Mouse (Mus musculus) limb, embryonic 14.5 days (tissue): ENCODE results near the gene Pced1b. TPM values are rescaled to one million over a fixed set of nuclear protein-coding genes. Genes with fewer than 3 reads are reported as not detected.

Experiments
- ATAC-seq: fragments of 200-750 bp; cut with Nextera tagmentation; 2 replicates; pipeline ENCODE4 v1.8.0; 2017; ENCODE audit warnings: low read depth, moderate number of reproducible peaks, moderate TSS enrichment; ENCODE audit not compliant: low FRiP score
- DNase-seq: peaks from one replicate; pipeline ENCODE4 v3.0.0-alpha.2; 2015; ENCODE audit warnings: low spot score
- H3K27ac ChIP-seq: fragments of 300-500 bp; sonication (generic); replicated peaks from 2 replicates; pipeline ENCODE4 v1.5.1; 2014; ENCODE audit warnings: low read depth, mild to moderate bottlenecking, low read length, moderate library complexity, mixed read lengths
- H3K27me3 ChIP-seq: fragments of 300-500 bp; sonication (generic); 2 replicates; pipeline ENCODE4 v1.6.1; 2014; ENCODE audit warnings: low read length, mixed read lengths; ENCODE audit not compliant: control insufficient read depth, insufficient read depth
- H3K36me3 ChIP-seq: fragments of 300-500 bp; sonication (generic); 2 replicates; pipeline ENCODE4 v1.6.1; 2014; ENCODE audit warnings: mild to moderate bottlenecking, low read length, moderate library complexity, mixed read lengths; ENCODE audit not compliant: control insufficient read depth, insufficient read depth
- H3K4me1 ChIP-seq: fragments of 300-500 bp; sonication (generic); 2 replicates; pipeline ENCODE4 v1.6.1; 2014; ENCODE audit warnings: antibody characterized with exemption, low read length, mixed read lengths; ENCODE audit not compliant: control insufficient read depth, insufficient read depth
- H3K4me2 ChIP-seq: fragments of 300-500 bp; sonication (generic); replicated peaks from 2 replicates; pipeline ENCODE4 v1.6.1; 2014; ENCODE audit warnings: low read depth, mild to moderate bottlenecking, low read length, moderate library complexity; ENCODE audit not compliant: severe bottlenecking
- H3K4me3 ChIP-seq: fragments of 300-500 bp; sonication (generic); replicated peaks from 2 replicates; pipeline ENCODE4 v1.5.1; 2014; ENCODE audit warnings: low read length
- H3K9ac ChIP-seq: fragments of 300-500 bp; sonication (generic); 2 replicates; pipeline ENCODE4 v1.6.1; 2014; ENCODE audit warnings: mild to moderate bottlenecking, low read depth, low read length, moderate library complexity; ENCODE audit not compliant: severe bottlenecking
- H3K9me3 ChIP-seq: fragments of 300-500 bp; sonication (generic); 2 replicates; pipeline ENCODE4 v1.6.1; 2016; ENCODE audit warnings: low read length; ENCODE audit not compliant: control insufficient read depth
- POLR2A ChIP-seq: fragments of 200-500 bp; IDR thresholded peaks from 2 replicates; pipeline ENCODE4 v1.8.0; 2012; ENCODE audit warnings: inconsistent platforms, mild to moderate bottlenecking, moderate library complexity, borderline replicate concordance; ENCODE audit not compliant: insufficient read depth, insufficient read length; ENCODE audit errors: extremely low read depth
- WGBS: fragments of 180-500 bp; shearing (Covaris S2); extraction: QIAGEN DNeasy Blood & Tissue Kit; methylation state at CpG from one replicate; pipeline ENCODE4 v1.1.7; 2014; 5-methylcytosine and 5-hydroxymethylcytosine counted together
- polyA plus RNA-seq, 2 experiments: library from polyadenylated mRNA; depleted of rRNA in 1 of 2; stranded (reverse) in 1 of 2; unstranded in 1 of 2; fragments of >200 nt; fragmentation: Nextera tagmentation in 1 of 2; extraction: Ambion mirVana in 1 of 2; gene quantifications; 2 replicates each; pipeline versions ENCODE4 v1.2.1 to v1.2.3; 2012 to 2014

Gene Pced1b
- polyA plus RNA-seq, 2 experiments, result 3.8 to 7.9 TPM

DNA sequence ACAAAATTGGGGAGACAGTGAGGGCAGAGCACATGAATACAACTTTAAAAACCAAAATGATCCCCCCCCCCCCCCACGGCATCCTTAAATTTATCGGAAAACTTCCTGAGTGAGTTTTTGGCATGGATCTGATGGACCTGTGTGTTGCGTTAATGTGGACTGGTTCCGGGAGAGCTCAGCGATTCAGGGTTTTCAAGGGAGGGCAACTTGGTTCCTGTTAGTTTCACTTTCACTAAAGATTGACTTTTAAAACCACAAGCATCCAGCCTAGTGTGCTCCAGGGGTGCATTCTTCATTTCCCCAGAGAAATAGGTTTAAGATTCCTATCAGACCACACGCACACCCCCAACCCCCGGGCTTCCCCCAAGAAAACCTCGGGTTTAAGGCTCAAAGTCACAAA is 1.4 kb downstream of the Pced1b start:
- Histone ChIP-seq H3K4me2 (peak overlapping the region; percentile 90), H3K9me3 (no peaks in the 10 kb centered on the region), H3K4me3 (peak overlapping the region; percentile 85), H3K9ac (peak overlapping the region; percentile 13; the same call in 1 of the 2 replicates), H3K27ac (no peak overlapping the region), H3K4me1 (peaks cover 13% of the 10 kb centered on the region), H3K36me3 (no peaks in the 10 kb centered on the region), H3K27me3 (peaks cover 4% of the 10 kb centered on the region; the same call in 1 of the 2 replicates)
- no peak for DNase-seq
- 30% methylated on average over 8 of the region's 8 CpGs for WGBS
- ATAC-seq, result no peak
- no peak for TF ChIP-seq POLR2A

DNA sequence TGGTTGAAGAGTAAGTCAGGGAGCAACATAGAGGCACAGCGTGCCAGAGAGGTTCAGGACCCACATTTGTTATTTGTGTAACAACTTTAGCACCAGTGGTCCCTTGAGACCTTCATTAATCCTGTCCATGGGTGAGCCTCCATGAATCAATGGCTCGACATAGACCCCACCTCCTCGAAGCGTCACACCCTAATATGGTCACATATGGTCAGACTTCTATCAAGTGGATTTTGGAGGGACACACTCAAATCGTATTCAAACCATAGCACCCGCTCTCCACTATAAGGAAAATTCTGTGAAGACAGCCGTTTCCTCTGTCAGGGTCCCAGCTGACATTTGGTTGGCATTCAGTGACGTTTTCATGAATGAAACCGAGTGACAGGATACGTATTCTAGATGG is 2.4 kb downstream of the Pced1b start:
- 93% methylated on average over 10 of the region's 10 CpGs for WGBS
- DNase-seq (no peak), ATAC-seq (no peak)
- H3K9me3 ChIP-seq, result no peaks in the 10 kb centered on the region
- peaks cover 4% of the 10 kb centered on the region; the same call in 1 of the 2 replicates for H3K27me3 ChIP-seq
- H3K4me1 ChIP-seq, result peaks cover 13% of the 10 kb centered on the region
- no peaks in the 10 kb centered on the region for H3K36me3 ChIP-seq
- no peak overlapping the region for H3K9ac ChIP-seq
- no peak overlapping the region for H3K4me3 ChIP-seq
- H3K27ac ChIP-seq, result no peak overlapping the region
- H3K4me2 ChIP-seq, result no peak overlapping the region
- no peak for TF ChIP-seq POLR2A

DNA sequence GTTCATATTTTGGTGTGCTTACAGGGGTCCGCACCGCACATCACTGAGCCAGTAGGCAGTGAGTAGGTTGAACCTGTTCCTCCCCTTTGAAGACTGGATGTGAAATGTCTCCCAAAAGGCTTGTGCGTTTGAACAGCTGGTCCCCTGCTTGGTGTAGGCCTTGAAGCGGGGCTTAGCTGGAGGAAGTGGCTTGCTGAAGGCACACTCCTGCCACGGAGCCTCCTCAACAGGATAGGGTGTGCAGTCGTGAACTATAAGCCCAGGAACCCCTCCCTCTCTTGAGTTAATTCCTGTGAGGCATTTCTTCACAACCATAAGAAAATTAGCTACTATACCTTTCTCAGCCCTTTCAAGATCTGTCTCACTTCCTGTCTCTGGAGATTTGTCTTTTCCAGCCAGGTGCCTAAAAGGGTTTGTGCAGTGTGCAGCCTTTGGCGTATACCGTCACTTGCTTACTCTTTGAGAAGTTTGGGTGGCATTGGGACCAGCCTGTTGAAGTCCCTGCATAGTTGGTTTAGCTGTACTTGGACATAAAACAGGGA is 5.7 kb downstream of the Pced1b start:
- DNase-seq (no peak), ATAC-seq (no peak)
- H3K4me1 ChIP-seq, result peaks cover 6% of the 10 kb centered on the region
- H3K9ac ChIP-seq, result no peak overlapping the region
- no peaks in the 10 kb centered on the region for H3K27me3 ChIP-seq
- TF ChIP-seq POLR2A, result no peak
- H3K4me3 ChIP-seq, result no peak overlapping the region
- H3K36me3 ChIP-seq, result no peaks in the 10 kb centered on the region
- WGBS, result 67% methylated on average over 8 of the region's 8 CpGs
- H3K27ac ChIP-seq, result no peak overlapping the region
- no peaks in the 10 kb centered on the region for H3K9me3 ChIP-seq
- H3K4me2 ChIP-seq, result no peak overlapping the region

DNA sequence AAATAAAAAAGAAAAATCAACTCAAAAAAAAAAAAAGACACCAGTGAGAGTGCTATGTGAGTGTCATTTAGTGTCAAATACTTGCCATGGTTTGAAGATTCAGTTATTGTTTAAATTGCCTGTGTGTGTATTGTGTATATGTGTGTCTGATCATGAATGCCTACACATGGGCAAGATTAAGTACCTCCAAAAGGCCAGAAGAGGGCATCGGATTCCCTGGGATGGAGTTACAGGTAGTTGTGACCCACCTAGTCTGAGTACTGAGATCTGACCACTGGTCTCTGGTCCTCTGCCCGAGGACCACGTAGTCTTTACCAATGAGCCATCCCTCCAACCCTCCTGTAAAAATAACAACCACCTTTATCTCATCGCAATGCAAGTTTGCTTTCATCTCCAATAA is 7.5 kb downstream of the Pced1b start:
- Histone ChIP-seq H3K4me1 (peaks cover 15% of the 10 kb centered on the region), H3K9me3 (no peaks in the 10 kb centered on the region), H3K27me3 (no peaks in the 10 kb centered on the region), H3K36me3 (no peaks in the 10 kb centered on the region), H3K27ac (no peak overlapping the region), H3K9ac (no peak overlapping the region), H3K4me3 (no peak overlapping the region), H3K4me2 (no peak overlapping the region)
- no peak for TF ChIP-seq POLR2A
- WGBS, result 93% methylated on average over 4 of the region's 4 CpGs
- ATAC-seq, result no peak
- no peak for DNase-seq

- no peaks in the 10 kb centered on the region for H3K36me3 ChIP-seq
- peaks cover 15% of the 10 kb centered on the region for H3K4me1 ChIP-seq
- H3K9ac ChIP-seq, result no peak overlapping the region
- no peak overlapping the region for H3K4me2 ChIP-seq
- no peak for TF ChIP-seq POLR2A
- 91% methylated on average over 3 of the region's 3 CpGs for WGBS
- no peak overlapping the region for H3K27ac ChIP-seq
- H3K27me3 ChIP-seq, result no peaks in the 10 kb centered on the region
- no peak overlapping the region for H3K4me3 ChIP-seq
- no peak for ATAC-seq
- H3K9me3 ChIP-seq, result no peaks in the 10 kb centered on the region
- no peak for DNase-seq
These were observed 8.9 kb downstream of the Pced1b start for GRCm38 (mm10) chr15:97255800-97256199.

GRCm38 (mm10) chr15:97256411-97256810 is 9.5 kb downstream of the Pced1b start:
- no peaks in the 10 kb centered on the region for H3K36me3 ChIP-seq
- WGBS, result 88% methylated on average over 11 of the region's 11 CpGs
- no peak for DNase-seq
- H3K27me3 ChIP-seq, result no peaks in the 10 kb centered on the region
- peaks cover 15% of the 10 kb centered on the region for H3K4me1 ChIP-seq
- H3K27ac ChIP-seq, result no peak overlapping the region
- no peak overlapping the region for H3K9ac ChIP-seq
- TF ChIP-seq POLR2A, result no peak
- H3K4me2 ChIP-seq, result no peak overlapping the region
- no peak overlapping the region for H3K4me3 ChIP-seq
- H3K9me3 ChIP-seq, result no peaks in the 10 kb centered on the region
- no peak for ATAC-seq
